Mouse (Mus musculus) spleen, postnatal 4 days (tissue): ENCODE measurements around the gene Gm20479.

ENCODE experiments used
- DNase-seq, 2 experiments: peaks; one replicate each; pipeline ENCODE4 v3.0.0; 2022; ENCODE audit warnings: low spot score in 2 of 2

Gene Gm20479

DNA sequence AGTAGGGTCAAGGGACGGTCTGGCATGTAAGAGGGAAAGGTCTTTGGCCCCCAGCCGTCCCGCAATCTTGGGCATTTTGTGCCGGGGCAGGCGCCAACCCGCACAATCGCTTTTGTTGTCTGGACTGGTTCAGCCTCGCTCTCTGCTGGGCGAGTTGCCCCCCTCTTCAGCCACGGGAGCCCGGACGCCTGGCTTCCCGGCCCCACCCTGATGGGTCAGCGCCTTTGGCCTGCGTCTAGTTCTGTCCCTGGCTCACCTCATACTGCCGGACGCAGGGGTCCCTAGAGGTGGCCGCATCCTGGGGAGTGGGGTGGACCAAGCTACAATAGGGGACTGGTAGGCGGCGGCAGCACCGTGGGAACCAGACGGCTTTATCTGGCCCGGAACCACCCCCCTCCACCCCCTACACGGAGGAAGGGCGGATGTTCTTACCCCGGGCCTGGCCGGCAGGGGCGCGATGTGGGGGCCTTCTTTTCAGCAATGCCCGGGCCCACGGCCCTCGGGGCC, 22.8 kb downstream of the Gm20479 start:
- peak in 1 of 2 experiments; percentile 39 for DNase-seq

DNA sequence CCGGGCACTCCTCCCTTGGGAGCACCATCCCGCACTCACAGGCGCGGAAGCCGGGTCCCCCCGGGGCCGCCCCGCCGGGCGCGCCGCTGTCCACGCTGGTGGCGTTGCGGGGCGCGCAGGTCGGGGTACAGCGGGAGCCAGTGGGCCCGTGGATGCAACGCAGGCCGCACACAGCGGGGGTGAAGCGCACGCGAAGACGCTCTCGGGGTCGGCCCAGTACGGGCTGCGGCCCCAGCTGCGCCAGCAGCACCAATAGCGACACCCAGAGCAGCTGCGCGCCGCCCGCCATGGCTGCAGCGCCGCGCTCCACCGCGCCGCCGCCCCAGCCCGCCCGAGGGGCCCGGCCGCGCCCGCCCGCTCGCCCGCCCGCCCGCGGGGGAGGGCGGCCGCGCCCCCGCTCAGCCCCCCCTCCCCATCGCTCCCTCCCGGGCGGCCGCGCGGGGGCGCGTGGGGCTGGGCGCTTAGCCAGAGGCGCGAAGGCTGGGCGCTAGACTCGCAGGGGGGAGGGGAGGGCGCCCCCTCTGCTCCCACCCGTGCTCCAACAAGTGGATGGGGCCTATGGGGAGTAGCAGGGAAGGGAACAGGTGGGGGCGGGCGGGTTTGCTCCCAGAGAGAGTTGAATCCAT, 23.8 kb downstream of the Gm20479 start:
- DNase-seq: no peak

DNA sequence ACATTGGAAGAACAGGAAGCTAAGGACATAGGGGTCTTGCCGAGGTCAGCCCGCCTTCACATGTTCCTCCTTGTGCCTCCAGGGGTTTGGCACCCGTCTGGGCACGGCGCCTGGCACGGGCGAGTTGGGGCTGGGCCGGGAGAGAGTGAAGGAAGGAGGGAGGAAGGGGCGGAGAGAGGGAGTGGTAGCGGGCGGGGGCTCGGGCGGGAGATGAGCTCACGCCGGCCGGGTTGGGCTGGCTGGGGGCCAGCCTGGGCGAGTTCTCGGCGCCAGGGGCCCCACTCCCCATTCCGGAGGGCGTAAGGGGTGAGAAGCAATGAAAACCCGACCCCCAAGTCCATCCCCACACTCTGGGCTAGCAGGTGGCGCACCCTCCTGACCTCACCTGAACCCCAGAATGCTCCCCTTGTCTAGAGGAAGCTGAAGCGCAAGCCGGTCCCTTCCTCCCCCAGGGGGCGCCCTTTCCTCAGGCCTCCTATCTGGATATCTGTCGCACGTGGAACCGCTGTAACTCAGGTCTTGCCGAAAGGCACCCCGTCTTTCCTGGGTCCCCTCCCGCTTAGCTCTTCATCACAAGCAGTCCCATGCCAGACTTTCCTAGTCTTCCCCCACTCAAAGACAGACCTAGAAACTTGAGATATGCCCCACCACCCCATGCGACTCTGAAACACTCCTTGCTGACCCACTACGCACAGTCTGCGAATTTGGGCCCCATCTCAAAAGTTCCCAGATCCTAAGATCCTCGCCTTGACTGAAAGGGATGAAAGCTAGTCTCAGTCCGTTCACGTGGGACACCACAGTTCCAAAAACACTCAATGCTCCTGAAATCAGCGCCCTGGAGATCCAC, 24.6 kb downstream of the Gm20479 start:
- peak; percentile 86 to 97 for DNase-seq

DNA sequence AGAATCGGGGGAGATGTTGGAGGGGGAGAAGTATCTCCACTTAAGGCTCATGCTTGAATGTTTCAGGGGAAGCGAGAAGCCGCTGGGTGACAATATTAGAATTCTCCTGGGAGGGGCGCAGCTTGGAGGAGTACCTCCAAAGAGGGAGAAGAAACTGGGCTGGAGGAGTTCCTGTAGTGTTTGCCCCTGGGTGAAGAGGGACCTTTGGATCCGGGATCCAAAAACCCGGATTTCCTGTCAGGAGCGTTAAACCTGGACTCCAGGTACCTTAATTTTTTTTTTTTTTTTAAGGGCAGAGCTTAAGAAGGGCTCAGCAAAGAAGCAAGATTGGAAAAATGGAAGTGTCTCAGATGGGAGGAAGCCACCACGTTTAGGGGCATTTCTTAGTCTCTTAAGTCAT, 25.4 kb downstream of the Gm20479 start:
- DNase-seq: no peak

DNA sequence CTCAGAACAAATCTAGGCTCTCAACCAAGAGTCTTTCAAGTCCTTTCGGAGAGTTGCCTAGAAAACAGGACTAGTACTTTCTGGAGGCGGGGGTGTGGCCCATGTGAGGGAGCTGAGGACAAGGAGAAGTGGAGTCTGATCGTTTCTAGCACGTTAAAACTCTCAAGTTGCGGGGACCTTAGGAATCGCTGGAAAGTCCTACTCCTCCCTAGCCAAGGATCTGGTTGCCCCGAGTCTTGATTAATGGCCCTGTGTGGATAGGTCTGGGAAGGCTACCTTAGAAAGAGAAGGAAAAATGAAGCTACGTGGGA, 25.7 kb downstream of the Gm20479 start:
- DNase-seq: no peak

DNA sequence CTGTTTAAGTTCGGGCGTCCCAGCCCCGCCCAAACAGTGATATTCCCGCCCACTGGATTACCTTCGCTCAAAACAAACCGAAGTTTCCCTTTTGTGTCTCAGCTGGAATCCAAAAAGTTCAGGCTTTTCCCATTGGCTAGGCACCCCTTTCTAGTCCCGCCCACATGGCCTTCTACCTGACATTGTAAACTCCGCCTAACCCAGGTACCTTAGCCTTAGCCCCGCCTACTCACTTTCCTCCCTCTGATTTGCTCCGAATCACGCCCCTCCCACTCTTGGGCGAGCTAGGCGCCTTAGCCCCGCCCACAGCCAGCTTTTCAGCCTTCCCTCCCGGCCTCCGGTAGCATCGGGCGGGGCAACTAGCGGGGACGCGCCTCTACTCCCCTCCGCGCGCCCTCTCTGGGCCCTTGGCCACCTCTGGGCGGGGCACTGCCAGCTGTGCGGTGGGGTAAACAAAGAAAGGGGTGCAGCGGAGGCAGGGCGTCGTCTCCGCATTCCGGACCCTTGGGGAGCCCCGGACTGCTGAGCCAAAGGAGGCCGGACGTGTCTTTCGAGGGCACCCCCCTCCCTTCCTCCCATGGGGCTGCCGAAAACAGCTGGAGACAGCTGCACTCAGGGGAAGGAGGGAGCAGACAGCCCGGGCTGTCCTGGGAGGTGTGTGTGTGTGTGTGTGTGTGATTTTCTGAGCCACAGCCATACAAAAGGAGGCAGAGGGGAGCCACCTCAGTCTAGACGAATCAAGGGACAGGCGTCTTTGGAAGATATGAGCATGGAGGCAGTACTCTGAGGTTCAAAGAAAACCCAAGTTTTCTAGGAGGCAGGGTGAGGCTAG, 26.3 kb downstream of the Gm20479 start:
- DNase-seq: peak; percentile 87 to 91

DNA sequence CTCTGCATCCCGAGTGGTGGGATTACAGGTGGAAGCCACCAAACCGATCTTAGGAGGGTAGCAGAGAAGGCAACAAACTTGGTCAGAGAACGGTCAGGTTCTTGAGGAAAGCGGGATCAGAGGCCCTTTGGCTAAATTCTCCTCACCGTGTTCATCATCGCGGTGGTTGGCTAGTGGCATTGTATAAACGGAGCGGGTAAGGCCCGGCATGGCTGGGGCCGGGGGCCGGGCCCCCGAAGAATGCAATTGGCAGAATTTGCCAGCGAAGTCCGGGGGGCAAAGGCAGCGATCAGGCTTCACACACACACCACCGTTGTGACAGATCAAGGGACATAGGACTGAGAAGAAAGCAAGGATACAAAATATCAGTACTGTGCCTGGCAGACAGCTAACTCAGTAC, 27.2 kb downstream of the Gm20479 start:
- no peak for DNase-seq

DNA sequence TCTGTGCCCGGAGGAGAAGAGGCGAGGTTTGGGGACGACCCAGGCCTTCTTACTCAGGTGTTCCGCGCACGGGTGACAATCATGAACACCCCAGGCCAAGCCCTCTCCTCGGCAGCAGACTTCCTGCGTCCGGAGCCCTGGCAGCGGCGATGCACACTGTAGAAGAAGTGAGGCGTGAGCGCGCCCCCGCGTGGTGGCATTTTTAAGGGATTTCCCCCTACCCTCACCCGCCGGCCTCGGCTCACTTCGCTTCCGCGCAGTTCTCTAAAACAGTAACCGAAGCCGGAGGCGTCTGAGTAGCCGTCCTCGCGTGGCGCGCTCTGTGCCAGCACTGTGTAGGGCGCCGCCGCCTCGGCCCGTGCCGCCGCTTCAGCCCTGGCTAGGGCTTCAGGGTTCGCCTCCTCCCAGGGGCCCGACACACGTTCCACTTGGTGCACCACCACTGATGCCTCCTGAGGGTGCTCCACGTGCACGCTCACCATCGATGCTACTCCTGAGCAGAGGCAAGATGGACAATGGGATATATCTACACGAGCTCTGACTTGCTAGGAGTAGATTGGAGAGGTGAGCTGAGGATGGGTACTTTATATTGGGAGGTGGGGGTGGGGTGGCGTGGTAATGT, 27.8 kb downstream of the Gm20479 start:
- DNase-seq: peak; percentile 84 to 95

DNA sequence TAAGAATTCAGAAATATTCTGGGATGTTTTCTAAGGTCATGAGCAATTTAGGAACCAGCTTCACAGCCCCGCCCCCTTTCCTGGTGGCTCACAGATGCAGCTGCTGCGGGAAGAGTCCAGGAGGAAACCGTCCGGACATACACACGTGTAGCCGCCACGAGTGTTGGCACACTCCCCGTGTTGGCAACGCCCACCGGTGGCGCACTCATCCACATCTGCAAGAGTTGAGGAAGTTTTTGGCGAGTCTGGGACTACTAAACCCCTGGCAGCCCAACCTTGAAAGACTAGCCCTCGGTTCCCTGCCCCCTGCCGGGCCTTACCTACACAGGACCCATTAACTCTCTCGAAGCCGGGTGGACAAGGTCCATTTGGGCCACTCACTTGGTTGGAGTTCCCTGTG, 28.6 kb downstream of the Gm20479 start:
- DNase-seq: no peak

DNA sequence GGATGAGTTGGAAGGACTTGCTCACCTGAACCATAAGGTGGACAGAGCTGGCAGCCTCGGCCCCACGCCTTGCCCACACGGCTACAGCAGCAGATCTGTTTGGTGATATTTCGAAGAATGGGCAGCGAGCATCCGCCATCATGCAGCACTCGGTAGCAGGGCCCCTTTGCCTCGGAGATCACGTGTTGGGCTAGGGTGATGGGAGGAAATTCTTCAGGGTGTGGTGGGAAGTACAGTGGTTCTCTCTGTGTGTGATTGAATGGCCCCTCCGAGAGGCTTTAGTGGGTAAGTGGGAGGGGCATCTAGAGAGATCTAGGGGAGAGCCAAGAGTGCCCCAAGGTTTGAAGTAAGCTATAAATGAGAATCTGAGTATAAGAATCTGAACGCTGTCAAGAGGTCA, 29.1 kb downstream of the Gm20479 start:
- DNase-seq: no peak

DNA sequence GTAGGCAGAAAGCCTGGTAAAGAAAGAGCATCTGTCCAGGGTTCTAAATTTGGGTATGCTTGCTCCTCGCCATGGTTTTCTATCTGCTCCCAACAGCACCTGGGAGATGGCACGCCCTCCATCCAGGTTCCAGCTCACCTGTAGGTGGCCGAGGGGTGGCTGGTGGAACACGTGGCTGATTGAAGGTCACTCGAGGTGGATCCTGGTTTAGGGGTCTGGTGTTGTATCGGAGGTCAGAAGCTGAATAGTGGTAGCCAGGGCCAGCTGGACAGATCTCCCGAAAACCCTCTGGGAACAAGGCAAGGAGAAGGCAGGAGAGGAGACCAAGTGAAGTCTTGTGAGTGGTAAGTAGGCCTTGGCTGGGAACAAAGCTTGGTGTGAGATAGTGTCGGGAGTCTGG, 29.7 kb downstream of the Gm20479 start:
- DNase-seq: no peak

DNA sequence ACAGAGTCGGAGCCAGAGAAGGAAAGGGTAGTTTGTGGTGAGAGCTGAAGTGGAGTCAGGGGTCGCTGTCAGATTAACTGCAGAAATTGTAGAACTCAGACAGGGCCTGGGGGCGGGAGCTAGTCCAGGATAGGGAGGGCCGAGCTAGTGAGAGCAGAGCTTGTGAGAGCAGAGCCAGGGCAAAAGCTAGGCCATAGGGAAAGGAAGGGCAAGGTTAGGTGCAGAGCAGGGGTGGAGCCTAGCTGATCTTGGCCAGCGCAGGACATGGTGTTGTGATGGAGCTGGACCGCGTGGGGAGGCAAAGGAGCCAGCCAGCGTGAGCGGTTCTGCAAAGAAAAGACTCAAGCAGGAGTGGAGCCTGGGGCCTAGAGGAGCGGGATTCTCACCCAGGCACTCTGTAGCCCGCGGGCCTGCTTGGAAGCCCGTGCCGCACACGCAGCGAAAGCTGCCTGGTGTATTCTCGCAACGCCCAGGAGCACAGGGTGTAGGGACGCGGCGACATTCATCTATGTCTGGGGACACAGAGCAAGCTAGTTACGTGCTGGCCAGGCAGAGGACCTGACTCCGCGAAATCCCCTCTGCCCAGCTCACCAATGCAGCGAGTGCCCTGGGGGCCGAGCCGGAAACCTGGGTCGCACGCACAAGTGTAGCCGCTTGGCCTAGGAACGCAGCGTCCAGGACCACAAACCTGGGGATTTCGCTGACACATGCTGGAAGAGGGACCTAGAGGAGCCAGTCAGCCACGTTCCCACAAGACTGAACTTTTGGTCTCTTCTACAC, 30.9 kb downstream of the Gm20479 start:
- no peak for DNase-seq

DNA sequence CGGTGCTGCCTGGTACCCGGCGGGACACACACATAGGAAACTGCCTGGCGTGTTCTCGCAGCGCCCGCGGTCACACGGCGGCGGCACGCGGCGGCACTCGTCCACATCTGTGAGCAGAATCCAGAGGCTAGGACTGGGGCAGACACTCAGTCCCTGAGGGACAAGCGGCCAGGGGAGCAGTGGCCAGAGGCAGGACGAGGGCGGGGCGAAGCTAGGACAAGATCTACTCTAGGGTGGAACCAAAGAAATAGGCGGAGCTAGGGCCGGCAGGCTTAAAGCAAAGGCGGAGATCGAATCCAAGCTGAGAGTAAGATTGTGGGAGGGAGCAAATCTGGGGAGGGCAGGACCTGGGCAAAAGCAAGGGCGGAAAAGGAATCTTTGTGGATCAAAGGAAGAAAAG, 31.5 kb downstream of the Gm20479 start:
- peak in 1 of 2 experiments; percentile 62 for DNase-seq

DNA sequence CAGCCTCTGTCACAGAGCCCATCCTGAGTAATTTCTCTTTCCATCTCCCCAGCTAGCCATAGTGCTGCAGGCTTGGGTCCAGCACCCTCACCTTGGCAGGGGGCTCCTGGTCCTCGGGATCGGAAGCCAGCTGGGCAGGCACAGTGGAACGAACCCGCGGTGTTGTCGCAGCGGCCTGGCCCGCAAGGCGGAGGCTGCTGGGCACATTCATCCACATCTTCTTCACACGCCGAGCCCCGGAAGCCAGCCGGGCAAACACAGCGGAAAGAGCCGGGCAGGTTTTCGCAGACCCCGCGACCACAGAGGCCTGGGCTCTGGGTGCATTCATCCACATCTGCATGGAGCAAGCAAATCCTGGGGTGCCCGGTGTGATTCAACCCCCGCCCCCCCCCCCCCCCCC, 32.3 kb downstream of the Gm20479 start:
- no peak for DNase-seq

DNA sequence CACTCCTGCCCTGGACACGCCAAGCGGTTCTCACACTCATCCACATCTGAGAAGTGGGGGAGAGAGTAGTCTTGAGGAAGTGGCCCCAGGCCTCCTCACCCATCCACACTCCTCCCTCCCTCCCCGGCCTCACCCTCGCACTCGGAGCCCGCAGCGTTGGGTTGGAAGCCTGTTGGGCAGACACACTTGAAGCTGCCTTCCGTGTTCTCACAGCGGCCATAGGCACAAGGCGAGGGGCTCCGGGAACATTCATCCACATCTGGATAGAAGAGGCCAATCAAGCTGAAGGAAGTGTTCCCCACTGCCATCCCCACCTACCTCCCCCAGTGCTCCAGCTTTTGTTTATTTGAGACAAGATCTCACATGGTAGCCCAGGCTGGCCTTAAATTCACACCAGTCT, 33.1 kb downstream of the Gm20479 start:
- no peak for DNase-seq

DNA sequence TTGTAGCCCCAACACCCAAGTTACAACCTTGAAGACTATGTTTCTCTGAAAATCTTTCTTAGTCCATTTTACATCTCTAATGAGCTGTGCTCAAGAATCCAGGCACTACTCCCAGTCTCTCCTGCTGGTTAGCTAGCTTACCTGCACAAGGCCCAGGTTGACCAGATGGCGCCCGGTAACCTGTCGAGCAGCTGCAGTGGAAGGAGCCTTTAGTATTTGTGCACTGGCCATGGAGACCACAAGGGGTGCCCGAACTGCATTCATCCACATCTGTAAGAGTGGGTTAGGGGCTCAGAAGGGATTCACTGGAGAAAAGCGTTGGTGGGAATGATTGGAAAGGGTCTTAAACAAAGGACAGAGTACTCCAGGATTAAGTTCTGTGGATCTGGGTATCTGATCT, 34.2 kb downstream of the Gm20479 start:
- no peak for DNase-seq

DNA sequence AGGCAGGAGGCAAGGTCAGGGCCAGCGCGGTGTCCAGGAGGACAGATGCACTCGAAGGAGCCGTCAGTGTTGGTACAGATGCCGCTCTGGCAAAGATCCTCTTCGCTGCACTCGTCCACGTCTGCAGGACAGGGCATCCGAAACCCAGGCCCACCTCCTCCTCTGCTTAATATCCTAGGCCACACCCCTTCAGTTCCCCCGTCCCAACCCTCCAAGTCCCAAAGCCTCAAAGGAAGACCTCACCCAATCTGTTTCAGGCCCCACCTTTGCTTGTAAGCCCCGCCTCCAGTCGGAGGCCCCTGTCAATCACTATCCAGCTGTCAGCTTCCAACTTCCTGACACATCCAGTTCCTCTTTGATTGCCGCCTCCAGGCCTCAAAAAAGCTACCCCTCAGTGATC, 34.9 kb downstream of the Gm20479 start:
- no peak for DNase-seq

DNA sequence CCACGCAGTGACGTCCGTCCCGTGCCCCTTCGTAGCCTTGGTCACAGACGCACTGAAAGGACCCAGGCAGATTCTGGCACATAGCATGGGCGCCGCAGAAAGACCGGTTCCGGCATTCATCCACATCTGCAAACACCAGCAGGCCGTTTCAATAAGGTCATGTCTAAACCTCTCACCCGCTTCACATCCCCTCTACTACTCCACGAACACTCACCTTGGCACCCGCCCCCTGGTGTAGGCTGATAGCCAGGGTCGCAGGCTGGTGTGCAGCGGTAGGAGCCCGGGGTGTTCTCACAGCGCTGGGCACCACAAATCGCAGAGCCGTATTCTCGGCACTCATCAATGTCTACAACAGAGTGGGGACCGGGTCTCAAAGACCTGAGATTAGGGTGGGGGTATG, 37.8 kb downstream of the Gm20479 start:
- DNase-seq: no peak

DNA sequence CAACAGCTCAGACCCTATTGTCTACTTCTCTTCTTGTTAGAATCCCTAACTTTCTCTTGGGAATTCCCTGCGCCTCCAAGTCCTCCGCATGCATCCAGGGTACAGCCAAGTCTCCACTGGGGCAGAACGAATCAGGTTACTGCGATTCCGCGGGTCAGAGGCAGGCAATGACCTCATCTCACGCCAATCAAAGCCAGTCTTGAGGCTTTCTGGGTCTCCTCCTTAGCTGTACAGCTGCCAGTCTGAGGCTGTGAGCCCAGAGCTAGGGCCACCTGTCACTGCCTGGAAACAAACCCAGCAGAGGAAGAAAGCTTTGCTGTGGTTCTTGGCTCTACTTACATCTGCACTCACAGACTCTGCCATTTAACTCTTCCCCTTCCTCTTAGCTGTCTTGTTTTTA, 41.3 kb downstream of the Gm20479 start:
- DNase-seq: no peak

DNA sequence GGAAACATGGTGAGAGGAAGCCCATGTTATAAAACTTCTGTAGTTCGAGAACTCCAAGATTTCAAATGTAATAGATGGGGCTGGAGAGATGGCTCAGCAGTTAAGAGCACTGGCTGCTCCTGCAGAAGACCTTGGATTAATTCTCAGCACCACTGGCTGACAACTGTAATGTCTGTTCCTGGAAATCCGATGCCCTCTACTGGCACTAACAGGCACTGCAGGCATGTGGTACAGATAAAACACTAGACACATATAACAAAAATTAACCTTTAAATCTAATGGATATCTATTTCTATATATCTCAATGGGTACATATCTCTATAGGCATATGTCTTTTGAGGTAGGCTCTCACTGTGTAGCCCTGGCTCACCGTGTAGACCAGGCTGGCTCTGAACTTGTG, 42.8 kb downstream of the Gm20479 start:
- DNase-seq: no peak

DNA sequence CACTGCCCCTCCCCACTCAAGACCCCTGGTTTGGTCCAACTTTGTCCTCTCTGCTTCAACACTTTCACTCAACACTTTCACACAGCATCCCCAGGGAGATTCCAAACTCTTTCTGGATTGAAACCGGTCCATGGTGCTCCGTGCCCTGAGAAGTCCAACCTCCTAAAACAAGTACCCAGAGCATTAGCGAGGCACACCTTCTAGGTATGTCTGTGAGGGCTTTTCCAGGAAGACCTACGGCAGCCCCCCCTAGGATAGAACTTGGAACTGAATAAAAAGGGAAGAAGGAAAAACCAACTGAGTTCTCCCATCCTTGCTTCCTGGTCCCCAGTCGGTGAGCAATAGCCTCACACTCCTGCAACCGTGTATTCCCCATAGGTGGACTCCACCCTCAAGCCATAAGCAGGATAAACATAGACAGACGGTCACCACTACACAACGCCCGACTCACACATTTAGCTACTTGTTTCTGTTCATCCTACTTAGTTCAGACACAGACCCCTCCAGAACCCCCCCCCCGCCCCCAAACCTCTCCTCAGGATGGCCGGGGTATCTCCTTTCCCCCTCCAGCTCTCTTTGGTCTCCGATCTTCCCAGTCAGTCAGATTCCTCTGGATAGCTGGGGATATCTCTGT, 45.5 kb downstream of the Gm20479 start:
- DNase-seq: no peak
